Mouse (Mus musculus) cerebellum, adult 2 months (tissue): ENCODE measurements at regions not wholly inside any gene's neighbourhood (a gene's known extent, or its start where the extent isn't known, plus 50 kb on each side); places are given as distances from the start of the nearest gene placed in this dataset.
"Not testable (repeated sequence)": the region's sequence is repeated elsewhere in the genome, so short reads cannot be mapped to it uniquely, and the experiment has no call there.

ENCODE experiments used
- CTCF ChIP-seq: fragments of 200-500 bp; IDR thresholded peaks from 2 replicates; pipeline ENCODE4 v1.5.1; 2011; ENCODE audit warnings: low read depth, mild to moderate bottlenecking, control low read depth, low read length, moderate library complexity, borderline replicate concordance; ENCODE audit not compliant: insufficient read depth
- POLR2A ChIP-seq: fragments of 200-500 bp; IDR thresholded peaks from 2 replicates; pipeline ENCODE4 v1.6.1; 2011; ENCODE audit warnings: low read length, control low read depth, borderline replicate concordance; ENCODE audit not compliant: insufficient read depth

DNA sequence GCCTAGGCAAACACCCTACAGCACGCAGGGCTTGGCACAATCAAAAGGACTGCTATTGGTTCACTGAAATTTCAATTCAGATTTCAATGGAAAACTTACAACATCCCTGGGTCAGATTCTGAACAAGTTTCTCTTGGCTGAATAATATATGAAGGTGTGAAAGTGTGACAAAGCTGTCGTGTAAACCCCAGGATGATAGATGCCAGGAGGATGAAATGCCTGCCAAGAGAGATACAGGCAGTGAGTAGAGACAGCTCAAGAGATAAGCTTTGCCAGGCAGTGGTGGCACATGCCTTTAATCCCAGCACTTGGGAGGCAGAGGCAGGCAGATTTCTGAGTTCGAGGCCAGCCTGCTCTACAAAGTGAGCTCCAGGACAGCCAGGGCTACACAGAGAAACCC, 159.7 kb upstream of the Oprm1 start:
- TF ChIP-seq POLR2A, CTCF: not testable (repeated sequence)
